Mouse (Mus musculus) cerebral cortex, adult 2 months (tissue): ENCODE results near the gene Eif2s3x.

Source experiments
- WGBS: fragments of 180-500 bp; shearing (Covaris S2); methylation state at CpG from one replicate; pipeline ENCODE4 v1.1.7; 2018; 5-methylcytosine and 5-hydroxymethylcytosine counted together

Eif2s3x gene

GRCm38 (mm10) chrX:94212597-94213321 lies at the start of gene Eif2s3x:
Gene Eif2s3x, minus strand, starts transcription at chrX:94212862.
- 0% methylated on average over 52 of the region's 52 CpGs for WGBS

GRCm38 (mm10) chrX:94235601-94236000 lies 22.9 kb upstream of the Eif2s3x start:
- 2% methylated on average over 12 of the region's 12 CpGs for WGBS

GRCm38 (mm10) chrX:94235190-94235555 lies 22.5 kb upstream of the Eif2s3x start:
- under 1% methylated on average over 35 of the region's 35 CpGs for WGBS

- WGBS: 1% methylated on average over 68 of the region's 70 CpGs
Measured at GRCm38 (mm10) chrX:94234532-94235189, 22.0 kb upstream of the Eif2s3x start, which contains the start of gene Klhl15. Gene Klhl15, plus strand, starts transcription at chrX:94234599.

GRCm38 (mm10) chrX:94233936-94234531 lies 21.4 kb upstream of the Eif2s3x start:
- WGBS: 5% methylated on average over 20 of the region's 25 CpGs

- WGBS: 24% methylated on average over 5 of the region's 5 CpGs
Measured at GRCm38 (mm10) chrX:94233432-94233831, 20.8 kb upstream of the Eif2s3x start.

- under 1% methylated on average over 7 of the region's 7 CpGs for WGBS
Measured at GRCm38 (mm10) chrX:94213384-94213783, 722 bp upstream of the Eif2s3x start.

- under 1% methylated on average over 12 of the region's 12 CpGs for WGBS
Measured at GRCm38 (mm10) chrX:94212264-94212596, 432 bp downstream of the Eif2s3x start.

DNA sequence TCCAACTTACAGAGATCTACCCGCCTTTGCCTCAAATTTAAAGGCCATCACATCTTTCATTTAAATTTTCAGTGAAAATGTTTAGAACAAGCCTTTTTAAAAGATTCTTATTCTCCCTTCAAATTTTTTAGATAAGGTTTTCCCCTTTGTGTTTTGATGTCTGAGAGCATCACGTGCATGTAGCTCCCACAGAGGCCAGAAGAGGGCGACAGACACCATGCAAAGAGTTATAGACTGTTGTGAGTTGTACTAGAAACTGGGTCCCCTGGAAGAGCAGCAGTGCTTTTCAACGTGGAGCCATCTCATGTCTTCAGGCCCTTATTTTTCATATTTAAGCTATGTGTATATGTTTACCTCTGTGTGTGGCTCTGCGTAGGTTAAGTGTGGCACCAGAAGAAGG lies 14.9 kb downstream of the Eif2s3x start:
- WGBS: 77% methylated on average over 5 of the region's 5 CpGs

DNA sequence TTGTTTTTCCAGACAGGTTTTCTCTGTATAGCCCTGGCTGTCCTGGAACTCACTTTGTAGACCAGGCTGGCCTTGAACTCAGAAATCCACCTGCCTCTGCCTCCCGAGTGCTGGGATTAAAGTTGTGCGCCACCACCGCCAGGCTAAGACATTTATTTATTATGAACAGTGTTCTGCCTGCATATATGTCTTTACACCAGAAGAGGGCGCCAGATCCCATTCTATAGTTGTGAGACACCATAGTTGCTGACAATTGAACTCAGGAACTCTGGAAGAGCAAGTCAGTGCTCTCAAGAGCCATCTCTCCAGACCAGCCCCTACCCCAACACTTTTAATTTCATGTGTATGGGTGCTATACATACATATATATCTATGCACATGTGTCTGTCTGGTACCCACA lies 18.8 kb downstream of the Eif2s3x start:
- 51% methylated on average over 4 of the region's 4 CpGs for WGBS

GRCm38 (mm10) chrX:94185156-94185555 lies 27.5 kb downstream of the Eif2s3x start:
- WGBS: 33% methylated on average over 1 of the region's 1 CpGs

DNA sequence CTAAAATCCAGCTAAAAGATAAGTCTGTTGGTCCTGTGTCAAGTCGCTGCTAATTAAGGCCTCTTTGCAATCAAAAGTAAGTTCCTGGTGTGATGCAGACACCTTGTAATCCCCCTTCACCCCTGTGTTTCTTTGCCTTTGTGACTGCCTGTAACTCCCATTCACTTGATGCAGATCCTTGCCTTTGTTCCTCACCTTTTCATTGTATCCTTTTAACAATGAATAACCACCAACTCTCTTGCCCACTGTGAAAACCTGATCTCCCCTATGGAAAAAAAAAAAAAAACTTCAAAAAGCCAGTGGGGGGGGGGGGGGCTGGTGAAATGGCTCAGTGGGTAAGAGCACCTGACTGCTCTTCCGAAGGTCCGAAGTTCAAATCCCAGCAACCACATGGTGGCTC lies 28.8 kb downstream of the Eif2s3x start:
- 30% methylated on average over 3 of the region's 3 CpGs for WGBS

DNA sequence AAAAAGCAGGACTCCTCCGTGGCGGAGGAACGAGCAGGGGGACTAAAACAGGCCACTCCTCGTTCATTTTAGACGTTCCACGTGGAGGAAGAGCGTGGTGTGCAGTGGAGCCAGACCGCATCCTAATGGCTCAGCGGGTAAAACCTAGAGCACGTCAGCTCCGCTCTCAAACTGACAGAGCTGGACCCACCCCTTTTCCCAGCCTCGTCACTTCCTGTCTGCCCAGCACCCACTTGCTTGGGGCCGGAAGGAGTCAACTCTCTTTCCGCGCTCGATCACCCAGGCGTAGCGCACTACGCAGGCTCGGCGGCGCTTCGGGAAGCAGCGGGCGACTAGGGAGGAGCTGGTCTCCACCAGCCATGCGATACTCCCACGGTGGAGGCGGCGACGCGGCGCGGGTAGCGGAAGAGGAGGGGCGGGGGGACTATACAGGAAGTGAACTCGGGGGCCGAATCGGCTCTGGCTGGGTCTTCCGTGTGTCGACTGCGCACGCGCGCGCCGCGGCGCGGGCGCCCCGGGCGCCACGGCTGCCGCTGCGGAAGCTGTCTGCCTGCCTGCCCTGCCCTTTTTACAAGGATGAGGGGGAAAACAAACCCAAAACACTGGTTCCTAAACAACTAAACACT lies 34.8 kb downstream of the Eif2s3x start:
- under 1% methylated on average over 36 of the region's 55 CpGs for WGBS

- WGBS: 82% methylated on average over 6 of the region's 6 CpGs
Measured at GRCm38 (mm10) chrX:94169348-94169747, 43.3 kb downstream of the Eif2s3x start.

DNA sequence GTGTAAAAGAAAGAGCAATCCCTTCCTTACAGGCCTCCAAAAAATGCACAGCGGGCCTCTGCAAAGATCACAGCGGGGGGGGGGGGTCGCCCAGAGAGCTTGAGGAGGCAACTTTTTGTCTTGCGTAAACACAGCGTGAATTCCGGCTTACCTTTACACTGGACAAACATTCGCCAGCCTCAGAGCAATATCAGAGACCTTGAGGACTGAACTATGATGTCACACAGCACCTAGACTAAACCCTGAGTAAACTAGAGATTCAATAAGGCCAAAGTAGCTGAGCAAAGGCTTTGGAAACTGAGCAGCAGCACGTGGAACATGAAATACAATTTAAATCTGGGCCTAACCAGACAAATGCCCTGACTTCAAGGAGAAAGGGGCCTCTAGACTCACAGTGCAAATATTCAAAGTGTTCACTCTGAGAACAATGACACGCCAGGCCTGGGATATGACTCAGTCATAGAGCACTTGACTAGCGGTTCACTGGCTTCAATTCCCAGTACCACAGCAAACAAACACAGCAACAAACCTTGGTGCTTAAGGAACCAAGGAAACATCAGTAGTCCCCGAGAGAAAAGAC lies 60.3 kb downstream of the Eif2s3x start:
- WGBS: 54% methylated on average over 11 of the region's 11 CpGs

GRCm38 (mm10) chrX:94150471-94150870 lies 62.2 kb downstream of the Eif2s3x start:
- 90% methylated on average over 19 of the region's 19 CpGs for WGBS

DNA sequence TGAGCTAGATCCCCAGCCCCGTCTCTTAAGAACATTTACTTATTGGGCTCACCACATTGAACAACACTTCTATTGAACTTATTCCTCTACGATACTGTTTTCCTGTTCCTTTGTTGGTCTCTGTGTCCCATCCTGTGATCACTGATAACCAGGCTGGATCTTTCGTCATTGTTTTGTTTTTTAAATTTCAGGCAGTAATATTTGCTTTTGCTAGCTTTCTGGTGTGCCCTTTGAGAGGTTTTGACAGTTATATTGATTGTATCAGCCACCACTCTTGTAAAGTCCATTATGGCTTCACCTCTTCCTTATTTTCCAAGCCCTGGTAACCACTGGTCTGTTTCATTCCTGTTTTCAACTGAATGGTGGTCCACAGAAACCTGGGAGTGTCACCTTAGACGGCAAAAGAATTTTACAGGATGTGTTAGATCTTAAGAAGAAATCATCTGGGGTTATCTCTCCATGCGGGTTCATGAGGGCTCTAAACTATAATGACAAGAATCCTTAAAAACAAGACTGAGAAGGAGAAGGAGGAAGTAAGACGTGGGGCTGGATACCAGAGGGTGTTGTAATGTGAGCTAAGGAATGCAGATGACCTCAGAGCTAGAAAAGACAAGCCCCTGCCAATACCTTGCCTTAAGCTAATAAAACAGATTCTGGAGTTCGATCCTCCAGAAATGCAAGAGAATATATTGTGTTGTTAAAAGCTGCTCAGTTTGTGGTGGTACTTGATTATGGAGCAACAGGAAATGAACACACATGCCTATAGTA lies 70.5 kb downstream of the Eif2s3x start:
- WGBS: 82% methylated on average over 7 of the region's 7 CpGs

DNA sequence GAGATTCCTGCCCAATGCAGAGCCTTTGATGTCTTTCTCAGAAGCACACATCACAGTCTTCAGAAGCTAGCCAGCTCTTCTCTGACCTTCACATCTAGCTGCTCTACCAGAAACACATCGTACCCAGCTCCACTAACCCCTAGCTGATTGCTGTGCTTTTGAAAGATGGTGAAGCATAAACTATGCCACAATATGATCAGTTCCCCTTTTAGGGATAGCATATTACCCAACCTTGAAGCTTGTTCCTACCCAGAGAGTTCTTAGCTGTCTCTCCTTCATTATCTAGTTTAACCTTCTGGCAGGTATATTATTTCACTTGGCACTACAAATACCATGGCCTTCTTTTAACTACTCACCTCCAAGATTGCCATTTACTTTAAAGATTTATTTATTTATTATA lies 72.6 kb downstream of the Eif2s3x start:
- 76% methylated on average over 1 of the region's 1 CpGs for WGBS
